Mouse (Mus musculus): ENCODE data around the gene Ghsr. TPM values are rescaled to one million over a fixed set of nuclear protein-coding genes. Genes with fewer than 3 reads are reported as not detected.

Ghsr gene
- total and polyA plus RNA-seq, 3 experiments = not detected

GRCm38 (mm10) chr3:27323551-27323950, 47.6 kb upstream of the Ghsr start:
- no peaks in the 10 kb centered on the region for H3K79me2 ChIP-seq (replicated peaks; ENCODE audit: control insufficient read depth, extremely low read depth, insufficient read depth, poor library complexity, severe bottlenecking)
- TF ChIP-seq RCOR1 (conservative IDR thresholded peaks at IDR 0.05; ENCODE audit: low read depth, low read length) (no peak), E2F4 (IDR thresholded peaks at IDR 0.05; ENCODE audit: insufficient replicate concordance, low read depth, low read length) (no peak), ETS1 (conservative IDR thresholded peaks at IDR 0.05; ENCODE audit: low read depth, low read length) (no peak), NRF1 (IDR thresholded peaks at IDR 0.05; ENCODE audit: low read depth, low read length) (no peak), GABPA (IDR thresholded peaks at IDR 0.05; ENCODE audit: insufficient replicate concordance, low read depth, low read length) (no peak), SMC3 (IDR thresholded peaks at IDR 0.05; ENCODE audit: low read depth, low read length) (no peak), ZNF384 (IDR thresholded peaks at IDR 0.05; ENCODE audit: low read depth, low read length) (no peak), POLR2AphosphoS2 (IDR thresholded peaks at IDR 0.05; ENCODE audit: low read depth, low read length) (no peak), BHLHE40 (IDR thresholded peaks at IDR 0.05; ENCODE audit: low read depth, low read length) (no peak)
- H3K9ac ChIP-seq (ENCODE audit: insufficient read depth, low read depth) = no peak overlapping the region
- DNase-seq (ENCODE audit: extremely low read depth) = no peak
- no peaks in the 10 kb centered on the region for H3K36me3 ChIP-seq (replicated peaks in 1 of 2; ENCODE audit: control insufficient read depth in 1 of 2, insufficient read depth in 1 of 2, low read length in 1 of 2)
- in situ Hi-C loops (cut with MboI; ENCODE audit: low pct_ligation_motif_present, low pct_unique_long_range_greater_than_20kb, low sequenced_read_pairs) (no loop called here), dilution Hi-C loops (cut with MboI; ENCODE audit: extremely low pct_ligation_motif_present, extremely low pct_unique_long_range_greater_than_20kb, low sequenced_read_pairs) (no loop called here)
- H3K4me1 ChIP-seq (ENCODE audit: control insufficient read depth in 1 of 2, insufficient read depth in 2 of 2) = peaks cover 20 to 36% of the 10 kb centered on the region in 2 experiments
- H3K27me3 ChIP-seq (replicated peaks) = no peaks in the 10 kb centered on the region
- H3K4me2 ChIP-seq (ENCODE audit: insufficient read depth, low read depth, poor library complexity, severe bottlenecking) = peak overlapping the region; percentile 30; the same call in 1 of the 2 replicates
- no peak overlapping the region for H3K27ac ChIP-seq (ENCODE audit: insufficient read depth, low read depth)
- H3K9me3 ChIP-seq (replicated peaks; ENCODE audit: low read length) = no peaks in the 10 kb centered on the region
- H3K4me3 ChIP-seq (replicated peaks in 1 of 3; ENCODE audit: low read depth in 2 of 3, low read length in 2 of 3, poor library complexity in 1 of 3) = no peak overlapping the region

DNA sequence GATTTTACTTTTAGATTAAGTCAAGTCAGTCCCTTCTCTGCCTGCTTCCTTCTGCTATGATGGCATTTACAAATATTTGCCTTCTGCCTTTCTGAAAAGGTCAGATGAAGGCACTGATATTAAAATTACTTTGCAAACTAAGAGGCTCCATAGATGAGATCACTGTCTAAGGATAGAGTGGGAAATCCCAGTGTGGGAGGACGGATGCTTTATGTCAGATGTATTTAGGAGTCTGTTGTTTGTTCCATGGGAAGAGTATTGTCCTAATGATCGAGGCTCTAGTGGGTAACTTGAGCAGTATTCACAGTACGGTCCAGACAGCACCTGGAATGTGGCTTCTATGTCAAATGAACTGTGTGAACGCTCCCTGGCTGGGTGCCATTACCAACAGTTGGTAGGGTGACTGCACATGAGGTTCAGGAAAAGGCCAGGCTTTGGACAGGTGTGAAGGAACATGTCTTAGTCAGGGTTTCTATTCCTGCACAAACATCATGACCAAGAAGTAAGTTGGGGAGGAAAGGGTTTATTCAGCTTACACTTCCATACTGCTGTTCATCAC, 44.4 kb upstream of the Ghsr start:
- TF ChIP-seq ZMIZ1 (IDR thresholded peaks at IDR 0.05; ENCODE audit: low read depth, low read length) (no peak), MEF2A (IDR thresholded peaks at IDR 0.05; ENCODE audit: borderline replicate concordance, low read depth, low read length) (peak; percentile 70), USF1 (IDR thresholded peaks at IDR 0.05; ENCODE audit: low read depth, low read length) (no peak), KAT2A (IDR thresholded peaks at IDR 0.05; ENCODE audit: insufficient replicate concordance, low read length) (no peak), CTCF (conservative IDR thresholded peaks at IDR 0.05 in 1 of 2, IDR thresholded peaks at IDR 0.05 in 1 of 2; ENCODE audit: low read depth in 2 of 2, low read length in 2 of 2) (no peak), ETS1 (conservative IDR thresholded peaks at IDR 0.05; ENCODE audit: low read depth, low read length) (no peak), JUN (IDR thresholded peaks at IDR 0.05; ENCODE audit: insufficient read depth, low read depth, low read length) (peak; percentile 34; the same call in 1 of the 2 replicates)
- Histone ChIP-seq H3K36me3 (replicated peaks in 1 of 2; ENCODE audit: control insufficient read depth in 1 of 2, insufficient read depth in 1 of 2, low read length in 1 of 2) (no peaks in the 10 kb centered on the region), H3K79me2 (replicated peaks; ENCODE audit: control insufficient read depth, extremely low read depth, insufficient read depth, poor library complexity, severe bottlenecking) (no peaks in the 10 kb centered on the region), H3K4me2 (ENCODE audit: insufficient read depth, low read depth, poor library complexity, severe bottlenecking) (no peak overlapping the region), H3K9ac (ENCODE audit: insufficient read depth, low read depth) (no peak overlapping the region), H3K27ac (ENCODE audit: insufficient read depth, low read depth) (no peak overlapping the region), H3K9me3 (replicated peaks; ENCODE audit: low read length) (no peaks in the 10 kb centered on the region), H3K27me3 (replicated peaks) (no peaks in the 10 kb centered on the region), H3K4me3 (replicated peaks in 1 of 3; ENCODE audit: low read depth in 2 of 3, low read length in 2 of 3, poor library complexity in 1 of 3) (no peak overlapping the region), H3K4me1 (ENCODE audit: control insufficient read depth in 1 of 2, insufficient read depth in 2 of 2) (peaks cover 22 to 28% of the 10 kb centered on the region in 2 experiments)
- dilution Hi-C loops (cut with MboI; ENCODE audit: extremely low pct_ligation_motif_present, extremely low pct_unique_long_range_greater_than_20kb, low sequenced_read_pairs) (no loop called here), in situ Hi-C loops (cut with MboI; ENCODE audit: low pct_ligation_motif_present, low pct_unique_long_range_greater_than_20kb, low sequenced_read_pairs) (no loop called here)
- peak; percentile 30 for DNase-seq (ENCODE audit: extremely low read depth)

Measured in CH12.LX (cell line).